Mouse (Mus musculus) spleen, adult 2 months (tissue): ENCODE data around the gene Slc22a3.

Experiments
- CTCF ChIP-seq: fragments of 200-500 bp; IDR thresholded peaks from 2 replicates; pipeline ENCODE4 v1.5.1; 2011; ENCODE audit warnings: mild to moderate bottlenecking, inconsistent platforms; ENCODE audit not compliant: insufficient read depth, insufficient read length, insufficient replicate concordance; ENCODE audit errors: extremely low read depth
- POLR2A ChIP-seq: fragments of 200-500 bp; IDR thresholded peaks from 2 replicates; pipeline ENCODE4 v1.6.1; 2011; ENCODE audit warnings: low read depth, low read length, inconsistent platforms

- peak; percentile 78; the same call in 1 of the 2 replicates for TF ChIP-seq CTCF
- no peak for TF ChIP-seq POLR2A
Observed at GRCm38 (mm10) chr17:12534353-12535145, 27.0 kb upstream of the Slc22a3 start.
